Mouse (Mus musculus) lung, embryonic 14.5 days (tissue): Measurements from ENCODE around the gene Fam107a. TPM values are rescaled to one million over a fixed set of nuclear protein-coding genes. Genes with fewer than 3 reads are reported as not detected.

ENCODE experiments used
- ATAC-seq: fragments of 200-750 bp; cut with Nextera tagmentation; 2 replicates; pipeline ENCODE4 v1.8.0; 2017; ENCODE audit warnings: mild to moderate bottlenecking, moderate TSS enrichment, moderate library complexity; ENCODE audit not compliant: insufficient read depth
- DNase-seq: peaks from one replicate; pipeline ENCODE4 v3.0.0-alpha.2; 2015
- H3K27ac ChIP-seq: fragments of 300-500 bp; sonication (generic); 2 replicates; pipeline ENCODE4 v1.5.1; 2014; ENCODE audit warnings: low read depth, mild to moderate bottlenecking, moderate library complexity
- H3K27me3 ChIP-seq: fragments of 300-500 bp; sonication (generic); 2 replicates; pipeline ENCODE4 v1.6.1; 2014; ENCODE audit warnings: low read length, control low read depth; ENCODE audit not compliant: insufficient read depth
- H3K36me3 ChIP-seq: fragments of 300-500 bp; sonication (generic); 2 replicates; pipeline ENCODE4 v1.6.1; 2014; ENCODE audit warnings: control low read depth; ENCODE audit not compliant: insufficient read depth
- H3K4me1 ChIP-seq: fragments of 300-500 bp; sonication (generic); 2 replicates; pipeline ENCODE4 v1.6.1; 2014; ENCODE audit warnings: antibody characterized with exemption, control low read depth; ENCODE audit not compliant: insufficient read depth
- H3K4me2 ChIP-seq: fragments of 300-500 bp; sonication (generic); 2 replicates; pipeline ENCODE4 v1.6.1; 2014; ENCODE audit warnings: mild to moderate bottlenecking
- H3K4me3 ChIP-seq: fragments of 300-500 bp; sonication (generic); 2 replicates; pipeline ENCODE4 v1.5.1; 2014; ENCODE audit warnings: low read depth, low read length
- H3K9ac ChIP-seq: fragments of 300-500 bp; sonication (generic); 2 replicates; pipeline ENCODE4 v1.6.1; 2014
- H3K9me3 ChIP-seq: fragments of 300-500 bp; sonication (generic); 2 replicates; pipeline ENCODE4 v1.6.1; 2016; ENCODE audit warnings: low read depth, low read length, control low read depth
- CTCF ChIP-seq: IDR thresholded peaks from 2 replicates; pipeline ENCODE4 v1.5.1; 2016; ENCODE audit warnings: antibody characterized with exemption, low read depth
- WGBS: fragments of 180-500 bp; shearing (Covaris S2); extraction: QIAGEN DNeasy Blood & Tissue Kit; methylation state at CpG from one replicate; pipeline ENCODE4 v1.1.7; 2014; 5-methylcytosine and 5-hydroxymethylcytosine counted together
- polyA plus RNA-seq: library from polyadenylated mRNA; unstranded; fragments of >200 nt; fragmentation: Nextera tagmentation; extraction: Ambion mirVana; gene quantifications from 2 replicates; pipeline ENCODE4 v1.2.1, GENCODE M21; 2014

Gene Fam107a
- polyA plus RNA-seq, 1 experiment from 2014 or later = 0.38 TPM

- Histone ChIP-seq H3K27ac (no peak overlapping the region), H3K36me3 (no peaks in the 10 kb centered on the region), H3K9me3 (no peaks in the 10 kb centered on the region), H3K27me3 (no peaks in the 10 kb centered on the region), H3K4me2 (no peak overlapping the region), H3K4me1 (no peaks in the 10 kb centered on the region), H3K9ac (no peak overlapping the region), H3K4me3 (no peak overlapping the region)
- DNase-seq (peak; percentile 92), ATAC-seq (peak; percentile 44)
- 19% methylated on average over 7 of the region's 7 CpGs for WGBS
- peak; percentile 98 for TF ChIP-seq CTCF
Observed at GRCm38 (mm10) chr14:8346255-8346997, 28.6 kb upstream of the Fam107a start.

GRCm38 (mm10) chr14:8345566-8345965 lies 27.7 kb upstream of the Fam107a start:
- no peak for TF ChIP-seq CTCF
- ATAC-seq (no peak), DNase-seq (no peak)
- Histone ChIP-seq H3K9me3 (no peaks in the 10 kb centered on the region), H3K4me2 (no peak overlapping the region), H3K9ac (no peak overlapping the region), H3K4me3 (no peak overlapping the region), H3K36me3 (no peaks in the 10 kb centered on the region), H3K4me1 (no peaks in the 10 kb centered on the region), H3K27me3 (no peaks in the 10 kb centered on the region), H3K27ac (no peak overlapping the region)
- 70% methylated on average over 4 of the region's 4 CpGs for WGBS

GRCm38 (mm10) chr14:8342509-8343106 lies 24.8 kb upstream of the Fam107a start:
- ATAC-seq (no peak), DNase-seq (peak; percentile 39)
- no peaks in the 10 kb centered on the region for H3K4me1 ChIP-seq
- H3K36me3 ChIP-seq = no peaks in the 10 kb centered on the region
- H3K9me3 ChIP-seq = no peaks in the 10 kb centered on the region
- no peak overlapping the region for H3K4me2 ChIP-seq
- WGBS = 51% methylated on average over 5 of the region's 5 CpGs
- TF ChIP-seq CTCF = no peak
- H3K9ac ChIP-seq = no peak overlapping the region
- H3K27ac ChIP-seq = no peak overlapping the region
- no peaks in the 10 kb centered on the region for H3K27me3 ChIP-seq
- no peak overlapping the region for H3K4me3 ChIP-seq

DNA sequence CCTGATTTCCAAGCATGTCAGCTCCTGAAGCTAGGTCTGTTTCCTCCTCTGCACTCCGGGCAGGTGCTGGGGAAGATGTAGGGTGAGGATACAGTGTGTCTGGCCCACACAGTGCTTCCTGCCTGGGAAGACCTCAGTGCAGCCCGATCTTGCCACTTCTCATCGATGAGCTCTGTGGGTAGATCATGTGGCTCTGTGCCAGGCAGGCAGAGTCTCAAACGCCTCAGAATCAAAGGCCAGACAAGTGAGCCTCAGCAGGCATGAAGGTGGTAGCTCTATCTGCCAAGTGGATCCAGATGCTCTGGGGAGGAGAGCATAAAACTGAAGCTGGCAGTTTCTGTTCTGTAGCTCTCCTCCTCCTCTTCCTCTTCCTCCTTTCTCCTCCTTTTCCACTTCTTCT lies 22.4 kb upstream of the Fam107a start:
- DNase-seq = no peak
- Histone ChIP-seq H3K36me3 (no peaks in the 10 kb centered on the region), H3K4me2 (no peak overlapping the region), H3K27me3 (no peaks in the 10 kb centered on the region), H3K9ac (no peak overlapping the region), H3K4me1 (no peaks in the 10 kb centered on the region), H3K27ac (no peak overlapping the region), H3K4me3 (no peak overlapping the region), H3K9me3 (no peaks in the 10 kb centered on the region)
- ATAC-seq = no peak
- 66% methylated on average over 4 of the region's 4 CpGs for WGBS
- TF ChIP-seq CTCF = no peak

DNA sequence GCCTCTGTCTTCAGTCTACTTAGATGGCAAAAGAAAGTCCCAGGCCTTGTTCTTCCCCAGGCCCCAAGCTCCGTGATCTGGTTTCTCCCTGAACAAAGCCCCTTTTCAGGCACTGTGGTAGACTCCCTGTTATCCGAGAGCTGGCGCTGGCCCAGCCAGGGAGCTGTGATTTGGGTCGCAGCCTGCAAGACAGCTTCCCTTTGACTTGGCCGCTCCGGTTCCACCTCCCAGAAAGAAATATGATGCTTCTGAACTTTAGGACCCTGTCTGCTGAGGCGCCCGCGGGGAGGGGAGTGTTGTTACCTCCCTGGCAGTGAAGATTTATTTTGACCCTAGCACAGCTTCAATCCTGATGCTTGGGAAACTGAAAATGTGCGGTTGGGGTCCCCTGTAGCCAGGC lies 18.1 kb upstream of the Fam107a start:
- H3K4me3 ChIP-seq = no peak overlapping the region
- no peaks in the 10 kb centered on the region for H3K27me3 ChIP-seq
- no peaks in the 10 kb centered on the region for H3K36me3 ChIP-seq
- peak; percentile 60; the same call in 1 of the 2 replicates for ATAC-seq
- 17% methylated on average over 10 of the region's 10 CpGs for WGBS
- peak; percentile 60 for DNase-seq
- H3K4me1 ChIP-seq = no peaks in the 10 kb centered on the region
- no peak for TF ChIP-seq CTCF
- no peak overlapping the region for H3K27ac ChIP-seq
- H3K9ac ChIP-seq = no peak overlapping the region
- no peaks in the 10 kb centered on the region for H3K9me3 ChIP-seq
- H3K4me2 ChIP-seq = no peak overlapping the region

- H3K4me1 ChIP-seq = no peaks in the 10 kb centered on the region
- 61% methylated on average over 3 of the region's 3 CpGs for WGBS
Observed at GRCm38 (mm10) chr14:8334511-8334910, 16.7 kb upstream of the Fam107a start.

More at GRCm38 (mm10) chr14:8334511-8334910, 16.7 kb upstream of the Fam107a start:
- Histone ChIP-seq H3K4me2 (no peak overlapping the region), H3K9me3 (no peaks in the 10 kb centered on the region), H3K9ac (no peak overlapping the region), H3K36me3 (no peaks in the 10 kb centered on the region), H3K27me3 (no peaks in the 10 kb centered on the region), H3K4me3 (no peak overlapping the region), H3K27ac (no peak overlapping the region)
- ATAC-seq (no peak), DNase-seq (peak; percentile 57)
- no peak for TF ChIP-seq CTCF
